Mouse (Mus musculus) cerebellum, adult 8-10 months (tissue): ENCODE measurements at regions not wholly inside any gene's neighbourhood (a gene's known extent, or its start where the extent isn't known, plus 50 kb on each side); places are given as distances from the start of the nearest gene placed in this dataset.
A peak's percentile ranks its signal among the peaks of the same experiment; 100 is the strongest.

Experiments used
- DNase-seq: peaks from one replicate; pipeline ENCODE4 v3.0.0; 2022

- DNase-seq = no peak
These were observed 52.6 kb upstream of the Unc13c start for GRCm38 (mm10) chr9:74021339-74021738.

DNA sequence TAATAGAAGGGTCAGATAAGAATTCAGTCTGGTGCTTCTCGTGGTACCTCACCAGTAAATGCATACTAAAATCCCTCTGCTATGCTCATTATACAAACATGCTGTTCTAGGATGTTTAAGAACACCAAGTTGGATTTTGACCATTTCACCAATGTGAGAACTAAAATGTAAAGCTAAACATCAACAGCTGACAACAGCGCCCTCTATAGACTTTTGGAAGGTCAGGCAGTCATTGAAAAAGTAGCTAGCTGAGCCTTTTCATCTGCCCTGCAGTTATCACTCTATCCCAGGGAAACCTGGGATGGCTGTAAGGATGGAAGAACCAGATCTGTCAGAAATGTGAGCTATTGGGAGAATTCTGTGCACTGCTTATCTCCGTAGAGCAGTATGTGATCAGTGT lies 55.2 kb upstream of the Unc13c start:
- DNase-seq = no peak

GRCm38 (mm10) chr9:74026131-74026530 lies 57.4 kb upstream of the Unc13c start:
- no peak for DNase-seq

- DNase-seq = peak; percentile 25
These were observed 59.7 kb upstream of the Unc13c start for GRCm38 (mm10) chr9:74028438-74028837.

- DNase-seq = no peak
These were observed 64.2 kb upstream of the Wdr72 start for GRCm38 (mm10) chr9:74045936-74046335.

GRCm38 (mm10) chr9:74049776-74050175 lies 60.4 kb upstream of the Wdr72 start:
- DNase-seq = no peak

DNA sequence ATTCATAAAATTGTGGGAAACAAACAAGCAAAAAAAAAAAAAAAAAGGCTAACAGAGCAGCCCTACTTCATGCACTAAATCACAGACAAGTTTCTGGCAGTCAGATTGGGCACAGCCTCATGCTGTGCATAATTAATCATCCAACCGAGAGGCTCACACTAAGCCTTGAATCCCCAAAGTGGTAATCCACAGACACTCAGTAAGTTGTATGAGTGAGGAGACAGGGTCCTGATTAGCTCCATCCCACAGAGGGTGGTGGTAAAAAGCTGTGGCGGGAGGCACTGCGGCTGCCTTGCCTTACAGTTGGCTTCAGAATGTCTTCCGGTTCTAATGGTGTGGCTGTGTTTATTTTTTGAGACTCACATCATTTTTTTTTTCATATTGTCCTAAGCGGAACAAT lies 53.4 kb upstream of the Wdr72 start:
- no peak for DNase-seq

DNA sequence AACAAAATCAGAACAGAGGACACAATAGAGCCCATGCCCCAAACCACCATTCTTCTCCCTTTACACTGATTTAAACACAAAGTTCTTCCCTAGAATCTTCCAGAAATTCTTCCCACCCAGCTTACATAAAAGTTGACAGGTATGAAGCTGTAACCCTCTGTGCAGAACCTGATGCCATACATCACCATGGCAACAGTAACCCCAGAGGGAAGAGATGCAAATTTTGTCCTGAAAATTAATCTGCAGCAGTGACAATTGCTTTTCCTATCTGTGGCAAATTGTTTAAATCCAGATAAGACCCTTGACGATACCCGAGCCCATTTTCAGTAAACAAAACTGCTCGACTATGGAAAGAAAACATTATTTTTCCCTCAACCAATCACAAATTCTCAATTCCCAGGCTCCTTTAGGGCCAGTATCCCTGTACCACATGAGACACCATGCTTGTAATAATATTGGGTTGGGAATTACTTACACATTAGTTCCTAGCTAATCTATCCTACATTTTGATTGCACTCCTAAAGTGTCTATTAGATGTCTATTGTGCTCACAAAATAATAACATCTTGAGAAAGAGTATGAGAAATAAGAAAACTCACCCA lies 52.6 kb upstream of the Wdr72 start:
- DNase-seq = no peak

GRCm38 (mm10) chr9:74058269-74058871 lies 51.8 kb upstream of the Wdr72 start:
- DNase-seq = no peak
